Mouse (Mus musculus): Measurements from ENCODE around the gene Eea1.

Gene Eea1

GRCm38 (mm10) chr10:95950194-95950593 is 9.7 kb downstream of the Eea1 start:
- DNase-seq, result no peak

DNA sequence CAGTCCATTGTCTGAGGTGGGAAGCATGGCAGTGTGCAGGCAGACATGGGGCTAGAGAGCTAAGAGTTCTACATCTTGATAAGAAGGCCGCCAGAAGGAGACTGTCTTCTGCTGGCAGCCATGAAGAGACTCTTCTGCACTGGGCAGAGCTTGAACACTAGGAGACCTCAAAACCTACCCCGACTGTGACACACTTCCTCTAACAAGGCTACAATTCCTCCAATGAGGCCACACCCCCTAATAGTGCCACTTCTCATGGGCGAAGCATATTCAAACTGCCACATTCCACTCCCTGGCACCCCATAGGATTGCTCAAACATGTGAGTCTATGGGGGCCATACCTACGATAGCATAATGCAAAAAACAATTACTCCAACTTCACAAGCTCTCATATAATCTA is 10.3 kb downstream of the Eea1 start:
- no peak for DNase-seq

- DNase-seq, result no peak
Measured at GRCm38 (mm10) chr10:95951346-95951745, 10.9 kb downstream of the Eea1 start.

- DNase-seq, result no peak
Measured at GRCm38 (mm10) chr10:95956629-95957028, 16.2 kb downstream of the Eea1 start.

GRCm38 (mm10) chr10:95957574-95957973 is 17.1 kb downstream of the Eea1 start:
- DNase-seq, result no peak

GRCm38 (mm10) chr10:95964679-95965078 is 24.2 kb downstream of the Eea1 start:
- no peak for DNase-seq

GRCm38 (mm10) chr10:95969694-95970093 is 29.2 kb downstream of the Eea1 start:
- no peak for DNase-seq

- DNase-seq, result no peak
Measured at GRCm38 (mm10) chr10:95970744-95971212, 30.3 kb downstream of the Eea1 start.

DNA sequence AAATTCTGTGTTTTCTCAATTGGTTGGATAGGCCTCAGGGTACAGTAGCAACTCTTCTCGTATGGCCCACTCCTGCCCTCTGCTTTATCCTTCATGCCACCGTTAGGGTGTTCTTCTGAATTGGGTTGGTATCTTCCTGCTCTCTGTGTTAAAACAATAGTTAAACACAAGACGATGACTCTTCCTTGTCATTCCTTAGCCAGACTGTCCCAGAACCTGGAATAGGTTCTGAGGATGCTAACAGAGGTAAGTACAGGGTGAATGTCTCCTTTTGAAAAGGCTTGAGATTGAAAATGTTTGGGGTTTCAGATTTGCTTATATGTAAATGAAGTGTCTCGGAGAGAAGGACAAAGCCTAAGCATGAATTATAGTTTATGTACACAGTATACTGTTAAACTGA is 30.9 kb downstream of the Eea1 start:
- DNase-seq, result no peak

- no peak for DNase-seq
Measured at GRCm38 (mm10) chr10:95971942-95972341, 31.5 kb downstream of the Eea1 start.

DNA sequence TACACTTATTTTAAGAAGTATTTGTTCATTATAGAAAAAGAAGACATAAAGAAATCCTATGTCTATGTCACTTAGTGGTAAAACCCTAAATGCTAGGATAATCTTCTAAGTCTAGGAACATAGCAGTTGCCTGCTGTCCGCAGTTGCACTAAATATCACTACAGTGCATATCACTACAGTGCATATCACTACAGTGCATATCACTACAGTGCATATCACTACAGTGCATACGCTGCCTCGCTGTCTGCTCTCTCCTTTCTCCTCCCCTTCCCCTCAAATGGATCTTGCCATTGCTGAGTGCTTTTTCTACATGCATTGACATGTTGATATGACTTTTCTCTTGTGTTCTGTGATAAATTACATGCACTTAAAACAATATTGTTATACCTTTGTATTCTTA is 34.0 kb downstream of the Eea1 start:
- DNase-seq, result no peak

DNA sequence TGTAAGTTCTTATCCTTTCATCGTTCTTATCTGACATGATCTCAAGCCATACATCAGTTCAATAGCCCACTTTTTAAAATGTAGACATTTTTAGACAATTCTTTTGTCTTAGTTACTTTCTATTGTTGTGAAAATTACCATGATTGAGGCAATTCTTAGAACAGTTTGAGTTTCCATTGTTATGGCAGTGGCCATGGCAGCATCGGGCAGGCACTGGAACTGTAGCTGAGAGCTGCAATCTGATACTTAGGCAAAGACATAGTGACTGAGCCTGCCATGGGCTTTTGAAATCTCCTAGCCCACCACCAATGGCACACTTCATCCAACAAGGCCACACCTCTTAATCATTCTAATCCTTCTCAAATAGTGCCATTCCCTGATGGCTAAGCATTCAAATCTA is 36.3 kb downstream of the Eea1 start:
- DNase-seq, result no peak

GRCm38 (mm10) chr10:95989731-95990130 is 49.3 kb downstream of the Eea1 start:
- no peak for DNase-seq

DNA sequence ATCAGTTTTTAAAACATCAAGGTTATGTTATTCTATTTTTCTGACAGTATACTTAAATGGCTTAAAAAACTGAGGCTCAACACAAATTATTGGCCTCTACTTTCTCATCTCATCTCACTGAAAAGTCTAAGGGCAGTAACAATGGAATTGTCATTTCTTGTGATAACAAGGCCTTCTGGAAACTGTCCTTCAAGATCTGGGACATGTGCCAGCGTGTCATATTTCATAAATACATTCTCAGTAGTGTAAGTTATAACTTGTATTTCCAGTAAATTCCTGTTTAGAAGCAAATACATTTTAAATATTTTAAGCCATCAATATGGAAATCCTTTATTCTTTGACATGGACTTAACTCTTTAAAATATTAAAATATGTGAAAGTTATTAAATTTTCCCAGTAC is 50.7 kb downstream of the Eea1 start:
- DNase-seq, result no peak

DNA sequence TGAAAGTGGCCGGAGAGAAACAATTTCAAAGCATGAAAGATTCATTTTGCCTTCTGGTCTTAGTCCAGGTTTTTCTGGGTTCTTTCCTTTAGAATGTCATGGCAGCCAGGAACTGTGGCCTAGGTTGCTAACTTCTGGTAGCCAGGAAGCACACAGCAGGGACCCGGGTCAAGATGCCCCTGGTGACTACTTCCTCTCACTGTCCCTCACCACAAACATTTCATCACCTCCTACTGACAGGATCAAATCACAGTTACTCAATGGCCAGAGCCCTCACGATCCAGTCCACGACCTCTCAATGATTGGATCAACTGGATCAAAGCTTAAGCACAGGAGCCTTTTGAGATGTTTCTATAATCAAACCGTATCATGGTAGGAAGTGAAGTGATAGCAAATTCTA is 60.5 kb downstream of the Eea1 start:
- DNase-seq, result no peak

- DNase-seq, result no peak
Measured at GRCm38 (mm10) chr10:96015738-96016137, 75.3 kb downstream of the Eea1 start.

- DNase-seq, result no peak
Measured at GRCm38 (mm10) chr10:96017418-96017817, 77.0 kb downstream of the Eea1 start.

DNA sequence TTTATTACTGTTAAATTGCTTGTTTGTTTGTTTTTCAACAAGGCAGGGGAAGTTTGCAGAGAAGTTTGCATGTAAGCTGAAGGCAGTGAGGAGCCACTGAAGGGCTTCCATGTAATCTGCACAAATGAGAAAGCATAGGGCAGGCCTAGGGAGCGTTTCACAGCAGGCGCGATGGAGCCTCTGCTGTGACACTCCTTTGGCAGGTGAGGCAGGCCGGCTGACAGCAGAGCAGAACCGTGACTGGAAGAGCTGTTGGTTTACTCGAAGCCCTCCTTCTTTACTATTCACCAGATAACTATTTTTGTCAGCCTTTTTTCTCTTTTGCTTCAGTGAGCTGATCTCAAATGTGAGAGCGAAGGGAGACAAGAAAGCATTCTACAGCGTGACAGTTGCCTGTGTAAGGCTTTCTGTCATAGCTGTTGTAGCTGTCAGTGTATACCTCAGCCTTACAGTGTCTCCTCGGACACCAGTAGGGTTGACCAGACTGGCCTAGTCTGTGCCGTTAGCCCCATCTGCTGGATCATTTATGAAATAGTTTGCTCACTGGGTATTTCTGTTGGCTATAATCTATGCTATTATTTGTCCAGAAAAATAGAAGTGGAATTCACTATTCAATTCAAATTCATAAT is 93.0 kb downstream of the Eea1 start:
- DNase-seq, result peak; percentile 51

GRCm38 (mm10) chr10:96034106-96034505 is 93.7 kb downstream of the Eea1 start:
- no peak for DNase-seq

GRCm38 (mm10) chr10:96035951-96036350 is 95.5 kb downstream of the Eea1 start:
- no peak for DNase-seq

- DNase-seq, result no peak
Measured at GRCm38 (mm10) chr10:96044216-96044615, 103.8 kb downstream of the Eea1 start.

DNA sequence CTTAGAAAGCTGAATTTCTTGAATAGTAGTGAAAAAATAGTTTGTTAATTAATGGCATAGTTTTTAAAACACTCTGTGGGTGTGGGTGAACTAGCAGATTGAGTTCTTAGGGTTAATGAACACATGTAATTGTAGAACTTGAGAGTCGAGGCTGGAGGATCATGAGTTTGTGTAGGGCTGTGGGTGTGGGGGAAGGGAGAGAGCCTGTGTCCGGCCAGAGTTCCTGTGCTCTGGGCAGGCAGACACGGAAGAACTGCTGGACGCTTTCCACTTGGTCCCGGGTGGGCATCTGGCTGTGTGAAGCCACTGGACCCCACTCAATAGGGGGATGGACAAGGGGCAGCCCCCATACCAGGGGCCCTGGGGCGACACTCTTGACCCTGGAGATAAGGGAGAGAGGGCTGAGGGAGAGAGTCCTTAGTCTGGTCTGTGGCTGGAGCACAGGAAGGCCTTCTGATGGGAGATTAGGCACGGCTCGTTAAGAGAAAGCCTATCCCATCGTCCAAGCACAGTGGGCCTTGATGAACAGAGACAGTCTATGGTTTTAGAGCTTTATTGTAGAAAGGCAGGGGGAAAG is 107.6 kb downstream of the Eea1 start:
- DNase-seq, result no peak

GRCm38 (mm10) chr10:96048550-96048949 is 108.1 kb downstream of the Eea1 start:
- DNase-seq, result no peak

DNA sequence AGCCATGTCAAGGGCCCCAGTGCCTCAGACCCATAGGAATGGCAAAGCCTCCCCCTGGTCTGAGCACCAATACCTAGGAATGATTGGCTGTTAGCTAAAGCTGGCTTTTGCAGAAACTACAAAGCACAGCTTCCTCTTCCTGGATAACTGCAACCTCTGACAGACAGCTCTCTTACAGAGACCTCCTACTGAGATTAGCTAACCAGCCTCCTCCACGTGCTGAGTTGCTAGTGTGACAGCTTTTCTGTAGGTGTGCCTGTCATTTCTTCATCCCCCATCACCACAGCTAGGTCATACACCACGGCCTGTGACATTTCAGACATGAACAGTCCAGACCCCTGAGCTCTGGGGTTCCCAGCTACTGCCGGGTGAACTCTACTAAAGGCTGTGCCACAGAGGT is 126.9 kb downstream of the Eea1 start:
- no peak for DNase-seq

DNA sequence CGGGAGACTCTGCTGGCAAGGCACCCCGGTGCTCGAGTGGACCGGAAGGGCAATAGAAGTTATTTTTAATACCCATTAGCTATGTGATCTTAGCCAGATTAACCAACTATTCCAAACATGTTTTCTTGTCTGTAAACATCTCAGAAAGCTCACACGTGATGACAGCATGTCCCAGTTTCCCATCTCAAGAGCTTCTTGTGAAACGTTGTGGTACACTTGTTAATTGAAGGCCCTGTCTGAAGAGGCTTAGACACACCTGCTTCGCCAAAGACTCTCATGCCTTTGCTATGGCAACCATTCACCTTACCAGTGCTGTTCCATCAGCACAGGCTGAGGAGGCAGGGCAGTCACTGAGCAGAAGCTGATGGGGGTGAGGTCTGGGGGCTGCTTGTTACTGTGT is 133.9 kb downstream of the Eea1 start:
- no peak for DNase-seq

Measured in cerebellum, adult 9-11 months (tissue).